Mouse (Mus musculus): Measurements from ENCODE around the gene Mapkapk2.

Mapkapk2 gene

GRCm38 (mm10) chr1:131021900-131022590 lies 75.6 kb downstream of the Mapkapk2 start:
- DNase-seq (ENCODE audit: low read depth, low spot score) = no peak

GRCm38 (mm10) chr1:131021438-131021837 lies 76.2 kb downstream of the Mapkapk2 start:
- DNase-seq (ENCODE audit: low read depth, low spot score) = no peak

GRCm38 (mm10) chr1:131020425-131021310 lies 77.0 kb downstream of the Mapkapk2 start:
- DNase-seq (ENCODE audit: low read depth, low spot score) = no peak

GRCm38 (mm10) chr1:131019492-131020098 lies 78.0 kb downstream of the Mapkapk2 start, which contains the start of gene Il10:
Il10 (plus strand) TSS chr1:131019845.
- DNase-seq (ENCODE audit: low read depth, low spot score) = no peak

GRCm38 (mm10) chr1:131015879-131016278 lies 81.7 kb downstream of the Mapkapk2 start:
- DNase-seq (ENCODE audit: low read depth, low spot score) = no peak

- DNase-seq (ENCODE audit: low read depth, low spot score) = no peak
These were observed 82.3 kb downstream of the Mapkapk2 start for GRCm38 (mm10) chr1:131015281-131015680.

GRCm38 (mm10) chr1:131013926-131014325 lies 83.7 kb downstream of the Mapkapk2 start:
- DNase-seq (ENCODE audit: low read depth, low spot score) = no peak

GRCm38 (mm10) chr1:131012494-131012893 lies 85.1 kb downstream of the Mapkapk2 start:
- no peak for DNase-seq (ENCODE audit: low read depth, low spot score)

GRCm38 (mm10) chr1:131010201-131011153 lies 87.1 kb downstream of the Mapkapk2 start:
- DNase-seq (ENCODE audit: low read depth, low spot score) = no peak

- DNase-seq (ENCODE audit: low read depth, low spot score) = no peak
These were observed 91.6 kb downstream of the Mapkapk2 start for GRCm38 (mm10) chr1:131006069-131006468.

All from WW6 (cell line).